Mouse (Mus musculus): ENCODE measurements around the gene Mturn. TPM values are rescaled to one million over a fixed set of nuclear protein-coding genes. Genes with fewer than 3 reads are reported as not detected.

The Mturn gene
- polyA plus RNA-seq, 1 experiment, result 0.05 TPM

GRCm38 (mm10) chr6:54704539-54704845 is 23.1 kb downstream of the Mturn start:
- no peak for TF ChIP-seq GATA1 (IDR thresholded peaks at IDR 0.05; ENCODE audit: low read length)
- no peak for TF ChIP-seq TAL1 (IDR thresholded peaks at IDR 0.05; ENCODE audit: low read length)
- no peaks in the 10 kb centered on the region for H3K9me3 ChIP-seq (ENCODE audit: control insufficient read depth, low read length)
- peaks cover 36% of the 10 kb centered on the region for H3K27me3 ChIP-seq (ENCODE audit: control insufficient read depth)
- H3K36me3 ChIP-seq (ENCODE audit: control insufficient read depth), result no peaks in the 10 kb centered on the region
- no peak overlapping the region for H3K4me3 ChIP-seq (replicated peaks)
- peaks cover 4% of the 10 kb centered on the region for H3K4me1 ChIP-seq (ENCODE audit: control insufficient read depth)

GRCm38 (mm10) chr6:54704847-54705246 is 23.4 kb downstream of the Mturn start:
- H3K9me3 ChIP-seq (ENCODE audit: control insufficient read depth, low read length), result no peaks in the 10 kb centered on the region
- TF ChIP-seq GATA1 (IDR thresholded peaks at IDR 0.05; ENCODE audit: low read length) (no peak), TAL1 (IDR thresholded peaks at IDR 0.05; ENCODE audit: low read length) (no peak)
- peaks cover 33% of the 10 kb centered on the region for H3K27me3 ChIP-seq (ENCODE audit: control insufficient read depth)
- peaks cover 4% of the 10 kb centered on the region for H3K4me1 ChIP-seq (ENCODE audit: control insufficient read depth)
- no peaks in the 10 kb centered on the region for H3K36me3 ChIP-seq (ENCODE audit: control insufficient read depth)
- H3K4me3 ChIP-seq (replicated peaks), result no peak overlapping the region

- no peak for TF ChIP-seq GATA1 (IDR thresholded peaks at IDR 0.05; ENCODE audit: low read length)
- no peak for TF ChIP-seq TAL1 (IDR thresholded peaks at IDR 0.05; ENCODE audit: low read length)
Observed at GRCm38 (mm10) chr6:54705387-54705909, 24.0 kb downstream of the Mturn start.

GRCm38 (mm10) chr6:54706099-54706498 is 24.7 kb downstream of the Mturn start:
- Histone ChIP-seq H3K36me3 (ENCODE audit: control insufficient read depth) (no peaks in the 10 kb centered on the region), H3K27me3 (ENCODE audit: control insufficient read depth) (peaks cover 23% of the 10 kb centered on the region), H3K9me3 (ENCODE audit: control insufficient read depth, low read length) (no peaks in the 10 kb centered on the region), H3K4me3 (replicated peaks) (no peak overlapping the region), H3K4me1 (ENCODE audit: control insufficient read depth) (peaks cover 4% of the 10 kb centered on the region)
- TF ChIP-seq TAL1 (IDR thresholded peaks at IDR 0.05; ENCODE audit: low read length) (no peak), GATA1 (IDR thresholded peaks at IDR 0.05; ENCODE audit: low read length) (no peak)

More at GRCm38 (mm10) chr6:54705387-54705909, 24.0 kb downstream of the Mturn start:
- Histone ChIP-seq H3K36me3 (ENCODE audit: control insufficient read depth) (no peaks in the 10 kb centered on the region), H3K4me3 (replicated peaks) (no peak overlapping the region), H3K9me3 (ENCODE audit: control insufficient read depth, low read length) (no peaks in the 10 kb centered on the region), H3K27me3 (ENCODE audit: control insufficient read depth) (peaks cover 28% of the 10 kb centered on the region), H3K4me1 (ENCODE audit: control insufficient read depth) (peaks cover 4% of the 10 kb centered on the region)

GRCm38 (mm10) chr6:54706611-54707172 is 25.3 kb downstream of the Mturn start:
- Histone ChIP-seq H3K4me1 (ENCODE audit: control insufficient read depth) (peaks cover 4% of the 10 kb centered on the region), H3K9me3 (ENCODE audit: control insufficient read depth, low read length) (no peaks in the 10 kb centered on the region), H3K36me3 (ENCODE audit: control insufficient read depth) (no peaks in the 10 kb centered on the region), H3K27me3 (ENCODE audit: control insufficient read depth) (peaks cover 18% of the 10 kb centered on the region), H3K4me3 (replicated peaks) (no peak overlapping the region)
- TF ChIP-seq TAL1 (IDR thresholded peaks at IDR 0.05; ENCODE audit: low read length) (no peak), GATA1 (IDR thresholded peaks at IDR 0.05; ENCODE audit: low read length) (no peak)

GRCm38 (mm10) chr6:54708646-54709045 is 27.2 kb downstream of the Mturn start:
- Histone ChIP-seq H3K4me1 (ENCODE audit: control insufficient read depth) (peaks cover 4% of the 10 kb centered on the region), H3K27me3 (ENCODE audit: control insufficient read depth) (peaks cover 7% of the 10 kb centered on the region), H3K36me3 (ENCODE audit: control insufficient read depth) (no peaks in the 10 kb centered on the region), H3K4me3 (replicated peaks) (no peak overlapping the region), H3K9me3 (ENCODE audit: control insufficient read depth, low read length) (no peaks in the 10 kb centered on the region)
- TF ChIP-seq GATA1 (IDR thresholded peaks at IDR 0.05; ENCODE audit: low read length) (no peak), TAL1 (IDR thresholded peaks at IDR 0.05; ENCODE audit: low read length) (no peak)

GRCm38 (mm10) chr6:54715697-54716096 is 34.3 kb downstream of the Mturn start:
- no peaks in the 10 kb centered on the region for H3K27me3 ChIP-seq (ENCODE audit: control insufficient read depth)
- TF ChIP-seq GATA1 (IDR thresholded peaks at IDR 0.05; ENCODE audit: low read length), result no peak
- TF ChIP-seq TAL1 (IDR thresholded peaks at IDR 0.05; ENCODE audit: low read length), result no peak
- H3K4me3 ChIP-seq (replicated peaks), result no peak overlapping the region
- no peaks in the 10 kb centered on the region for H3K36me3 ChIP-seq (ENCODE audit: control insufficient read depth)
- H3K9me3 ChIP-seq (ENCODE audit: control insufficient read depth, low read length), result no peaks in the 10 kb centered on the region
- peaks cover 5% of the 10 kb centered on the region for H3K4me1 ChIP-seq (ENCODE audit: control insufficient read depth)

GRCm38 (mm10) chr6:54718779-54719685 is 37.6 kb downstream of the Mturn start:
- H3K27me3 ChIP-seq (ENCODE audit: control insufficient read depth), result no peaks in the 10 kb centered on the region
- TF ChIP-seq TAL1 (IDR thresholded peaks at IDR 0.05; ENCODE audit: low read length) (no peak), GATA1 (IDR thresholded peaks at IDR 0.05; ENCODE audit: low read length) (no peak)
- H3K4me1 ChIP-seq (ENCODE audit: control insufficient read depth), result peaks cover 5% of the 10 kb centered on the region
- H3K4me3 ChIP-seq (replicated peaks), result no peak overlapping the region
- no peaks in the 10 kb centered on the region for H3K9me3 ChIP-seq (ENCODE audit: control insufficient read depth, low read length)
- H3K36me3 ChIP-seq (ENCODE audit: control insufficient read depth), result no peaks in the 10 kb centered on the region

- Histone ChIP-seq H3K36me3 (ENCODE audit: control insufficient read depth) (no peaks in the 10 kb centered on the region), H3K4me1 (ENCODE audit: control insufficient read depth) (peaks cover 5% of the 10 kb centered on the region), H3K9me3 (ENCODE audit: control insufficient read depth, low read length) (no peaks in the 10 kb centered on the region), H3K27me3 (ENCODE audit: control insufficient read depth) (no peaks in the 10 kb centered on the region), H3K4me3 (replicated peaks) (no peak overlapping the region)
- TF ChIP-seq TAL1 (IDR thresholded peaks at IDR 0.05; ENCODE audit: low read length) (no peak), GATA1 (IDR thresholded peaks at IDR 0.05; ENCODE audit: low read length) (no peak)
Observed at GRCm38 (mm10) chr6:54719686-54720310, 38.4 kb downstream of the Mturn start.

Data from erythroblast, embryonic 14.5 days (primary cell).